Mouse (Mus musculus) testis, adult 2 months (tissue): ENCODE data around the gene Psat1.

Source experiments
- CTCF ChIP-seq: fragments of 200-500 bp; IDR thresholded peaks from 2 replicates; pipeline ENCODE4 v1.5.1; 2012; ENCODE audit warnings: low read depth, mild to moderate bottlenecking, inconsistent platforms, low read length, moderate library complexity; ENCODE audit not compliant: control insufficient read depth, insufficient read depth, insufficient replicate concordance
- POLR2A ChIP-seq: fragments of 200-500 bp; IDR thresholded peaks from 2 replicates; pipeline ENCODE4 v1.6.1; 2012; ENCODE audit warnings: low read depth, mild to moderate bottlenecking, inconsistent platforms, low read length, moderate library complexity; ENCODE audit not compliant: control insufficient read depth

- TF ChIP-seq CTCF (no peak), POLR2A (no peak)
These were observed 66.4 kb downstream of the Psat1 start for GRCm38 (mm10) chr19:15880731-15881130.
